Mouse (Mus musculus): ENCODE results near the gene Clec2i. TPM values are rescaled to one million over a fixed set of nuclear protein-coding genes. Genes with fewer than 3 reads are reported as not detected.
A peak's percentile ranks its signal among the peaks of the same experiment; 100 is the strongest.

The Clec2i gene
- polyA plus RNA-seq, 1 experiment: not detected

GRCm38 (mm10) chr6:128841327-128842089 is 45.9 kb upstream of the Clec2i start:
- Histone ChIP-seq H3K36me3 (ENCODE audit: control insufficient read depth, insufficient read depth) (no peaks in the 10 kb centered on the region), H3K79me2 (ENCODE audit: control insufficient read depth, insufficient read depth) (no peaks in the 10 kb centered on the region), H3K27me3 (ENCODE audit: control insufficient read depth, insufficient read depth, insufficient read length) (no peaks in the 10 kb centered on the region), H3K4me2 (ENCODE audit: low read depth) (peak overlapping the region; percentile 95), H3K4me3 (peak overlapping the region; percentile 63), H3ac (ENCODE audit: control insufficient read depth, insufficient read length) (no peak overlapping the region)
- TF ChIP-seq CEBPB (IDR thresholded peaks at IDR 0.05; ENCODE audit: insufficient read depth, poor library complexity, severe bottlenecking) (no peak), POLR2A (IDR thresholded peaks at IDR 0.05; ENCODE audit: insufficient read length, low read depth) (no peak), E2F4 (IDR thresholded peaks at IDR 0.05; ENCODE audit: insufficient read depth) (no peak), TCF12 (IDR thresholded peaks at IDR 0.05; ENCODE audit: insufficient read depth, poor library complexity, severe bottlenecking) (no peak), REST (IDR thresholded peaks at IDR 0.05; ENCODE audit: insufficient read depth, insufficient read length) (no peak), POLR2AphosphoS2 (IDR thresholded peaks at IDR 0.05; ENCODE audit: insufficient read length, low read depth) (no peak), MAX (IDR thresholded peaks at IDR 0.05; ENCODE audit: low read depth) (no peak)

GRCm38 (mm10) chr6:128842356-128842944 is 44.9 kb upstream of the Clec2i start:
- Histone ChIP-seq H3K79me2 (ENCODE audit: control insufficient read depth, insufficient read depth) (no peaks in the 10 kb centered on the region), H3K27me3 (ENCODE audit: control insufficient read depth, insufficient read depth, insufficient read length) (no peaks in the 10 kb centered on the region), H3K4me3 (peak overlapping the region; percentile 63), H3K36me3 (ENCODE audit: control insufficient read depth, insufficient read depth) (no peaks in the 10 kb centered on the region), H3K4me2 (ENCODE audit: low read depth) (peak overlapping the region; percentile 95), H3ac (ENCODE audit: control insufficient read depth, insufficient read length) (peak overlapping the region; percentile 70)
- TF ChIP-seq USF1 (IDR thresholded peaks at IDR 0.05; ENCODE audit: low read depth) (no peak), CEBPB (IDR thresholded peaks at IDR 0.05; ENCODE audit: insufficient read depth, poor library complexity, severe bottlenecking) (no peak), REST (IDR thresholded peaks at IDR 0.05; ENCODE audit: insufficient read depth, insufficient read length) (no peak), MAX (IDR thresholded peaks at IDR 0.05; ENCODE audit: low read depth) (no peak), POLR2A (IDR thresholded peaks at IDR 0.05; ENCODE audit: insufficient read length, low read depth) (no peak), E2F4 (IDR thresholded peaks at IDR 0.05; ENCODE audit: insufficient read depth) (no peak), TCF3 (IDR thresholded peaks at IDR 0.05; ENCODE audit: insufficient read length, low read depth) (no peak), MYOG (IDR thresholded peaks at IDR 0.05; ENCODE audit: control insufficient read depth in 1 of 3, insufficient read depth in 1 of 3, insufficient read length in 2 of 3, low read depth in 2 of 3) (no peak), SRF (IDR thresholded peaks at IDR 0.05; ENCODE audit: control insufficient read depth, insufficient read length, low read depth) (no peak), TCF12 (IDR thresholded peaks at IDR 0.05; ENCODE audit: insufficient read depth, poor library complexity, severe bottlenecking) (no peak), MYOD1 (IDR thresholded peaks at IDR 0.05; ENCODE audit: control insufficient read depth in 1 of 3, insufficient read length in 2 of 3, low read depth in 2 of 3) (no peak), POLR2AphosphoS2 (IDR thresholded peaks at IDR 0.05; ENCODE audit: insufficient read length, low read depth) (no peak)

- Histone ChIP-seq H3K27me3 (ENCODE audit: control insufficient read depth, insufficient read depth, insufficient read length) (no peaks in the 10 kb centered on the region), H3ac (ENCODE audit: control insufficient read depth, insufficient read length) (peak overlapping the region; percentile 70), H3K36me3 (ENCODE audit: control insufficient read depth, insufficient read depth) (no peaks in the 10 kb centered on the region), H3K4me2 (ENCODE audit: low read depth) (peak overlapping the region; percentile 95), H3K4me3 (peak overlapping the region; percentile 63), H3K79me2 (ENCODE audit: control insufficient read depth, insufficient read depth) (no peaks in the 10 kb centered on the region)
- TF ChIP-seq USF1 (IDR thresholded peaks at IDR 0.05; ENCODE audit: low read depth) (no peak), POLR2A (IDR thresholded peaks at IDR 0.05; ENCODE audit: insufficient read length, low read depth) (peak; percentile 69), SRF (IDR thresholded peaks at IDR 0.05; ENCODE audit: control insufficient read depth, insufficient read length, low read depth) (no peak), MYOD1 (IDR thresholded peaks at IDR 0.05; ENCODE audit: control insufficient read depth in 1 of 3, insufficient read length in 2 of 3, low read depth in 2 of 3) (peak in 1 of 3 experiments; percentile 17), E2F4 (IDR thresholded peaks at IDR 0.05; ENCODE audit: insufficient read depth) (no peak), REST (IDR thresholded peaks at IDR 0.05; ENCODE audit: insufficient read depth, insufficient read length) (no peak), POLR2AphosphoS2 (IDR thresholded peaks at IDR 0.05; ENCODE audit: insufficient read length, low read depth) (peak; percentile 61), TCF12 (IDR thresholded peaks at IDR 0.05; ENCODE audit: insufficient read depth, poor library complexity, severe bottlenecking) (no peak), MYOG (IDR thresholded peaks at IDR 0.05; ENCODE audit: control insufficient read depth in 1 of 3, insufficient read depth in 1 of 3, insufficient read length in 2 of 3, low read depth in 2 of 3) (peak in 1 of 3 experiments; percentile 13), TCF3 (IDR thresholded peaks at IDR 0.05; ENCODE audit: insufficient read length, low read depth) (no peak), CEBPB (IDR thresholded peaks at IDR 0.05; ENCODE audit: insufficient read depth, poor library complexity, severe bottlenecking) (no peak), MAX (IDR thresholded peaks at IDR 0.05; ENCODE audit: low read depth) (no peak)
Measured at GRCm38 (mm10) chr6:128842945-128843478, 44.4 kb upstream of the Clec2i start.

- peak overlapping the region; percentile 70 for H3ac ChIP-seq (ENCODE audit: control insufficient read depth, insufficient read length)
- H3K4me3 ChIP-seq: peak overlapping the region; percentile 63
- no peaks in the 10 kb centered on the region for H3K79me2 ChIP-seq (ENCODE audit: control insufficient read depth, insufficient read depth)
- no peaks in the 10 kb centered on the region for H3K27me3 ChIP-seq (ENCODE audit: control insufficient read depth, insufficient read depth, insufficient read length)
- peak overlapping the region; percentile 89 for H3K4me2 ChIP-seq (ENCODE audit: low read depth)
- TF ChIP-seq CEBPB (IDR thresholded peaks at IDR 0.05; ENCODE audit: insufficient read depth, poor library complexity, severe bottlenecking) (peak; percentile 99), POLR2AphosphoS2 (IDR thresholded peaks at IDR 0.05; ENCODE audit: insufficient read length, low read depth) (no peak)
- no peaks in the 10 kb centered on the region for H3K36me3 ChIP-seq (ENCODE audit: control insufficient read depth, insufficient read depth)
Measured at GRCm38 (mm10) chr6:128843479-128843992, 43.9 kb upstream of the Clec2i start.
